Mouse (Mus musculus) kidney, adult 18-20 months (tissue): ENCODE measurements around the gene Hspa12a.
A peak's percentile ranks its signal among the peaks of the same experiment; 100 is the strongest.

Source experiments
- DNase-seq: peaks from one replicate; pipeline ENCODE4 v3.0.0; 2021

Hspa12a gene

GRCm38 (mm10) chr19:58818571-58819415 lies 124.7 kb downstream of the Hspa12a start:
- DNase-seq: no peak

GRCm38 (mm10) chr19:58817398-58817797 lies 126.1 kb downstream of the Hspa12a start:
- DNase-seq: no peak

GRCm38 (mm10) chr19:58816453-58817041 lies 126.9 kb downstream of the Hspa12a start:
- no peak for DNase-seq

DNA sequence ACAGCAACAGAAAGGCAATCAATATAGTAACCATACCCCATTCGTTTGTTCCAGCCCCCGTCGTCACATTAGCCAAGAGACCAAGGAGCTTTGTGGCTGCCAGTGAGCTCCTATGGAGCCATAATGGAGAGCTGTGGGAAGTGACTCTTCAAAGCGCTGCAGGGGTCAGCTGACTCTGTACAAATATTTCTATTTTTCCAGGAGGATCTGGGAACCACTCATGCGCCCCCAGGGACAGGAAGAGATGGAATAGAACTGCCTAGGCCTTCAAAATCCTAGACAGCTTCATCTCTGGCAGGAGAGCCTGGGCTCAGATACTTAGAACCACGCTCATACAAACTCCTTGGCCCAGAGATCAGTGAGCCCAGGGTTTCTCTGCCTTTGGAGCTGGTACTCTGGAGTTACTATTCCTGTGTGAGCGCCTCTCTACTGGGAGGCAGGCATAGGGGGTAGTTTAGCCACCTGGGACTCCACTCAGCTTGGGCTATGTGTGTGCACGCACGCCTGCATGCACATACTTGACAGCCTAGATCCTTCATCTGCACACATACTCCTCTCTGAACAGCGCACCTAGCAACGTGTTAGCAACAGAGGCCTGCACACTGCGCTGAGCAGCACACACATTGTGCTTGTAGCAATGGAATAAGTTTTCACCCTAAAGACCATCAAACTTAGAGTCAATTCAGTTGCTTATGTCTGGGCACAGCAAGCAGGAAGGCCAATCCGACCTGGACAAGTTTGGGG lies 128.1 kb downstream of the Hspa12a start:
- no peak for DNase-seq

GRCm38 (mm10) chr19:58810536-58810935 lies 132.9 kb downstream of the Hspa12a start:
- DNase-seq: no peak

GRCm38 (mm10) chr19:58808864-58809263 lies 134.6 kb downstream of the Hspa12a start:
- DNase-seq: no peak

- peak; percentile 75 for DNase-seq
Observed at GRCm38 (mm10) chr19:58806364-58806763, 137.1 kb downstream of the Hspa12a start.

DNA sequence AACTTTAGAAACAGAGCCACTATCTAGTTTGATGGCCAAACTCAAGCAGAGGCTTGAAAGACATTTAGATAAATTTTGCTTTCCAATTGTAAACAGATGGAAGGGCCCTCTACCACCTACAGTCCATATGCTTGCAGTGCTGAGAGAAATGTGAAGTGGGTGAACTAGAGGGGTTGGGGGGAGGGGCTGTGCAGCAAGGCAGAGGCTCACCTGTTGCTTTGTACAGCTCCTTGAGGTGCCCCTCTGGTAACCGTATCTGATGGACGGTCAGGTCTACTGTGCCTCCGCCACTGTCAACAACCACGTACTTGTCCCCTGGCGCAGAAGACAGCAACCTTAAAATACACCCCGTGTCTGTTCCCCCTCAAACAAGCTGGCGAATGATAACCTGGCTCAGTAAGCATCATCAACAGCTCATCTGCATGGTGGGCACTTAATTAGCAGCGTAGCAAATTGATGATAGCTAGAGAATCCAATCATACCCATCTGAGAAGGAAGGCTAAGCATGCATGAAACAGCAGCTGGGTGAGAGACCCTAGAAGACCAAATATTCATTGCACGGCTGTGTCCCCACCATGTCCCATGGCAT lies 138.2 kb downstream of the Hspa12a start:
- no peak for DNase-seq

- no peak for DNase-seq
Observed at GRCm38 (mm10) chr19:58795114-58795669, 148.3 kb downstream of the Hspa12a start.

DNA sequence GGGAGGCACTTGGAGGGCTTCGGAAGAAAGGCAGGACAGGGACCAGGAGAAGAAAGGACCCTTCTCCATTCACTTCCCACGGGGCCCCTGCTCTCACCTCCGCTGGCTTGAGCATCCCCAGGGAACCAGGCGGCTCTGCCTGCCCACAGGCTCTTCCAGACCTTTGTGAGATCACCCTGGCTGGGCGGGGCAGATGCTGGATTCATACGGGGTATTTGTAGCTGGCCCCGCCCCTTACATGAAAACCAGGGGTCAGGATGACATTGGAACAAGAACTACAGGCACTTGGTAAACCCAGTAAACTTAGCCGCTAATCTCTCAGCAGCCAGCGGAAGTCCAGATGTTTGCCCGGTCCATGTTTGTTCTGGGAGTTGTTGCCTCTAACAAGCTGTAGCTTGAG lies 149.2 kb downstream of the Hspa12a start, which contains the start of gene 1700019N19Rik:
Gene 1700019N19Rik, minus strand, starts transcription at position 178 of the 400 bp plus-strand sequence.
- DNase-seq: no peak

DNA sequence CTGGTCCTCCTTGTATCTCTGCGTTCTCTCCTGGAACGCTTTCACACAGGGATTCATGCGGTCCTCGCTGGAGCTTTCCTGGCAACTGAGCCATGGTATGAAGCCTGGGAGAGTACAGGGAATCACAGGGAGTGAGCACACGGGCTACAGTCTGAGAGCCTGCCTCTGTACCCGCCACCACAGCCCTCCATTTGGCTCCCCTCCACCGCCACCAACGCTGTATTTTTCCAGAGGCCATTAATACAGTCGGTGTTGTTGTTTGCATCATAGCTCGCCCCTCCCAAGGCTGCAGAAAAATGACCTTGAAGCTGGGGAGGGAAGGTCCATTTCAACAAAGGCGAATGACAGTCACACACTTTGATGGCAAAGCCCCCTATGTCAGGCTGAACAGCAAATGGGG lies 154.3 kb downstream of the Hspa12a start:
- no peak for DNase-seq

DNA sequence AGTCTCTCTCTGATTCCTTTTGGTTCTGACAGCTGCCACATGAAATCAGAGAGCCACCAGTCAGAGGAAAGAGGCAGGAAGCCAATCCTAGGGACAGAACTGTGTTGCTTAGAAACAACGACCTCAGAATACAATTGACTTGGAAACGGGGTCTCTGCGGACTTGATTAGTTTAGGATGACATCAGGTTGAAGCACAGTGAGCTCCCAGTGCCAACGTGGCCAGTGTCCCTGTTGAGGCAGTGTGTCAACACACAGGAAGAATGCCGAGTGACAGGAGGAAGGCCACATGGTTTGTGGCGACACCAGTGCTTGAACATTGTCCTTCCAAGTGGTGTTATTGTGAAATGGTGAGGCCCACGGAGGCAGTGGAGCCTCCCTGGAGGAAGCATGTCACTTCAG lies 159.5 kb downstream of the Hspa12a start:
- DNase-seq: no peak

DNA sequence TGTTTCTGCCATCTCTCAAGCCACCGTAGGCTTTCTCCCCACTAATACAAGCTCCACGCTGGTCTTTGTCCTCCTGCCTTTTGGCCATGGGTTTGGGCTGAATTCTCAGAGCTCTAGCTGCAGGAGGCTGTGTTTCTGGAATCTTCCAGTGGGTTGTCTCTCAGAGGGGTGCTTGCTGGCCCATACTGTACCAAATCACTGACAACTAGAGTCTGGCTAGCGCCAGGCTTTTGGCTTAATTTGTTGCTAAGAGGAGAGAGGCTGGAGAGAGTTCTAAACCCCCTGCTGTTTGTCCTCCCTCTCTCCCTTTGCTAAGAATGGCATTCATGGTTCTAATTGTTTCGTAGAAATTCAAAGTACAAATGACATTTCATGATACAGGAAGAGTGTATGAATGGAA lies 161.9 kb downstream of the Hspa12a start:
- DNase-seq: no peak

GRCm38 (mm10) chr19:58776461-58776860 lies 167.0 kb downstream of the Hspa12a start:
- no peak for DNase-seq

DNA sequence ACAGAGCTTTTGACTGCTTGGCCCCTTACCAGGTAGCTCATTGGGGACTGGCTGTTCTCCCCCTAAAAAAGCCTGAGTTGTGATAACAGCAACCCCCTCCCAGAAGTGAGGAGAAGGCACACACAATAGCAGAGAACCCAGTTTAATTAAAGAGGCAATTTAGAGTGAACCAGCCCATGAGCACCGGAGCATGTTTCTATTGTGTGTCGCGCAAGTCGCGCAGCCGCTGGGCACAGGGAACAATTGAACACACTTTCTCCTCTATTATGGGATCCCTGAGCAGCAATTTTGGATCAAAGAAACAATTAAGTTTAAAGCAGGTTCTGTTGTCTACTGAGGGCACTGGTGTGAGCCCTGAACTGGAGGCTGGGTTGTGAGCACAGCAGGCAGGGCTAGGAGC lies 176.1 kb downstream of the Hspa12a start:
- DNase-seq: no peak

- peak; percentile 47 for DNase-seq
Observed at GRCm38 (mm10) chr19:58762848-58763541, 180.5 kb downstream of the Hspa12a start.

GRCm38 (mm10) chr19:58762316-58762715 lies 181.1 kb downstream of the Hspa12a start:
- DNase-seq: no peak

- peak; percentile 24 for DNase-seq
Observed at GRCm38 (mm10) chr19:58759423-58759822, 184.0 kb downstream of the Hspa12a start, which contains the start of gene Pnliprp2. Gene Pnliprp2, plus strand, starts transcription at chr19:58759719.

GRCm38 (mm10) chr19:58758871-58759270 lies 184.6 kb downstream of the Hspa12a start:
- DNase-seq: no peak

- no peak for DNase-seq
Observed at GRCm38 (mm10) chr19:58751504-58751903, 191.9 kb downstream of the Hspa12a start.

DNA sequence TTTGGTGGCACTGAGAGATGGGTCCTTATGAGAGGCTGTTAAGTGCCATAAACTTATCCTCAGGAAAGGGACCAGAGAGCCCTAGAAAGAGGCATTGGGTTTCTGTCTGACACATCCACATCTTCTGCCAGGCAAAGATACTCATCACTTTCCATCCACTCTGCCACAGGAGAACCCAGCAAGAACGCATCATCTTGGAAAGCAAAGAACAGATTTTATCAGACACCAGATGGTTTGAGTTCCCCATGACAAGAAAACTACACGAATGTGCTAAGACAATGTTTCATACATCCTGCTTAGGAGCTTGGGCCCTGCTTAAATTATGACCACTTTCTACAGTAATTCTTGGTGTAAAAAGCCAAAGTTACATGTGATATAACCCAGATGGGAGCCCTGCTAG lies 192.6 kb downstream of the Hspa12a start:
- DNase-seq: no peak

DNA sequence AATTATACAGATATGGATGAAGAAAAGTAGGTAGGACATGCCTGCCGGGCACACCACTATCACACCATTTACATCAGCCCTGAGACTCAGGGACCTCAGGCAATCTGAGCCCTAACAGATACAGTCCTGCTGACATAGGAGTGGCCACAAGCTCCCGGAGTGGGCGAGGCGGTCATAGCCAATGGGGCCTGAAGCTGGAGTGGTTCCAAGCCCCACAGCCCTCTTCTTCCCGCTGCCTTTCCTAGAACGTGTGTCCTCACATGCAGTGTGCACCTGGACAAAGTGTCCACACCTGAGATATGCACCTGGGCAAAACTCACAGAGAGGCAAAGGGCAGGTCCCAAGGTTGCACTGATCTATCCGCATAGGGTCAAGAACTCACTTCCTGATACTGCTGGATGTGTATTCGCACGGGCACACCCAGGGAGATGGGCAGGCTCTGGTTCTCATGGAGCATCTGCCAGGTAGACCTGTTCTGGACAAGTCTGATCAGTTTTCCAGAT lies 195.9 kb downstream of the Hspa12a start:
- no peak for DNase-seq
